10 mouse cellular contexts compared by ENCODE assay signal in genomic region chr1:184187582-184187981, GRCm38 (mm10).
DNase-seq lines count a peak whose midpoint lies in the region; ATAC-seq and TF ChIP-seq lines count a peak whose summit lies in the region.
"Had no signal": no experiment of that assay in that cellular context is flagged by ENCODE, and none has a peak within 500 bp of the region (broad histone marks: within the 10 kb centered on the region; RNA-seq: fewer than 3 reads in every experiment).

No protein-coding gene starts in this region.

- no peak overlapping the region for H3K27ac ChIP-seq in hindbrain, postnatal 0 days
- H3K27ac ChIP-seq in hindbrain, embryonic 13.5 days, result no peak overlapping the region
- H3K27ac ChIP-seq in midbrain, embryonic 11.5 days (ENCODE audit: low read depth, low read length), result no peak overlapping the region
- no peak overlapping the region for H3K27ac ChIP-seq in midbrain, embryonic 16.5 days (ENCODE audit: low read length)
- H3K27ac ChIP-seq in cortical plate, adult 2 months (ENCODE audit: insufficient read depth, low read length), result no peak overlapping the region
- H3K27ac ChIP-seq: heart, embryonic 13.5 days had no signal

- no peaks in the 10 kb centered on the region for H3K27me3 ChIP-seq in hindbrain, postnatal 0 days (ENCODE audit: insufficient read depth, low read length)
- no peaks in the 10 kb centered on the region for H3K27me3 ChIP-seq in hindbrain, embryonic 13.5 days
- H3K27me3 ChIP-seq in midbrain, embryonic 11.5 days (ENCODE audit: control insufficient read depth, insufficient read depth, low read length), result no peaks in the 10 kb centered on the region
- no peaks in the 10 kb centered on the region for H3K27me3 ChIP-seq in midbrain, embryonic 16.5 days (ENCODE audit: control insufficient read depth, insufficient read depth, low read depth, low read length)
- H3K27me3 ChIP-seq: heart, embryonic 13.5 days had no signal

- DNase-seq in cerebellum, adult 9-10 months, result peak; percentile 8
- no peak for DNase-seq in cerebellum, postnatal 36 days
- DNase-seq in hindbrain, postnatal 0 days (ENCODE audit: low spot score), result peak; percentile 27
- peak; percentile 77 for DNase-seq in midbrain, embryonic 11.5 days (ENCODE audit: low spot score, missing footprints)
- DNase-seq in frontal cortex, postnatal 10 days (ENCODE audit: low spot score in 2 of 2), result no peak
- DNase-seq: kidney, adult 11 months had no signal

- H3K9me3 ChIP-seq in hindbrain, postnatal 0 days (ENCODE audit: low read length), result no peaks in the 10 kb centered on the region
- no peaks in the 10 kb centered on the region for H3K9me3 ChIP-seq in hindbrain, embryonic 13.5 days
- no peaks in the 10 kb centered on the region for H3K9me3 ChIP-seq in midbrain, embryonic 11.5 days (ENCODE audit: control insufficient read depth, low read length)
- H3K9me3 ChIP-seq in midbrain, embryonic 16.5 days (replicated peaks; ENCODE audit: control insufficient read depth, low read length, poor library complexity, severe bottlenecking), result no peaks in the 10 kb centered on the region
- H3K9me3 ChIP-seq: heart, embryonic 13.5 days had no signal

- no peaks in the 10 kb centered on the region for H3K36me3 ChIP-seq in hindbrain, postnatal 0 days (ENCODE audit: insufficient read depth, low read length)
- H3K36me3 ChIP-seq in hindbrain, embryonic 13.5 days, result no peaks in the 10 kb centered on the region
- no peaks in the 10 kb centered on the region for H3K36me3 ChIP-seq in midbrain, embryonic 11.5 days (ENCODE audit: control insufficient read depth, insufficient read depth, low read length)
- no peaks in the 10 kb centered on the region for H3K36me3 ChIP-seq in midbrain, embryonic 16.5 days (ENCODE audit: control insufficient read depth, insufficient read depth, low read length)
- H3K36me3 ChIP-seq: heart, embryonic 13.5 days had no signal

- peak; percentile 40; the same call in 1 of the 2 replicates for TF ChIP-seq CTCF in hindbrain, postnatal 0 days (IDR thresholded peaks at IDR 0.05; ENCODE audit: low read depth)
- peak; percentile 30; the same call in 1 of the 2 replicates for TF ChIP-seq CTCF in cortical plate, adult 2 months (IDR thresholded peaks at IDR 0.05; ENCODE audit: extremely low read depth, insufficient read depth, low read length)

- no peak for TF ChIP-seq POLR2A in cortical plate, adult 2 months (IDR thresholded peaks at IDR 0.05; ENCODE audit: extremely low read depth, insufficient read depth, low read length)

- H3K4me1 ChIP-seq in hindbrain, postnatal 0 days (ENCODE audit: insufficient read depth, low read length), result no peaks in the 10 kb centered on the region
- H3K4me1 ChIP-seq in hindbrain, embryonic 13.5 days (replicated peaks), result peaks cover 8% of the 10 kb centered on the region; the same call in 1 of the 2 replicates
- H3K4me1 ChIP-seq in midbrain, embryonic 11.5 days (ENCODE audit: control insufficient read depth, insufficient read depth, low read length), result no peaks in the 10 kb centered on the region
- peaks cover 3% of the 10 kb centered on the region; the same call in 1 of the 2 replicates for H3K4me1 ChIP-seq in midbrain, embryonic 16.5 days (ENCODE audit: control insufficient read depth, insufficient read depth, low read length)
- H3K4me1 ChIP-seq in cortical plate, adult 2 months (ENCODE audit: control insufficient read depth, insufficient read depth, low read length), result no peaks in the 10 kb centered on the region

- no peak for ATAC-seq in hindbrain, postnatal 0 days
- ATAC-seq in hindbrain, embryonic 13.5 days (ENCODE audit: low FRiP score), result no peak
- ATAC-seq in midbrain, embryonic 11.5 days (ENCODE audit: low FRiP score), result no peak
- no peak for ATAC-seq in midbrain, embryonic 16.5 days

- no peak overlapping the region for H3K9ac ChIP-seq in hindbrain, postnatal 0 days (replicated peaks; ENCODE audit: low read length)
- no peak overlapping the region for H3K9ac ChIP-seq in hindbrain, embryonic 13.5 days
- H3K9ac ChIP-seq in midbrain, embryonic 11.5 days (ENCODE audit: low read length), result no peak overlapping the region
- no peak overlapping the region for H3K9ac ChIP-seq in midbrain, embryonic 16.5 days (ENCODE audit: low read depth, low read length)
- H3K9ac ChIP-seq: heart, embryonic 13.5 days had no signal

- no peak overlapping the region for H3K4me2 ChIP-seq in hindbrain, postnatal 0 days (ENCODE audit: low read depth, low read length)
- H3K4me2 ChIP-seq in hindbrain, embryonic 13.5 days, result no peak overlapping the region
- H3K4me2 ChIP-seq in midbrain, embryonic 11.5 days, result no peak overlapping the region
- H3K4me2 ChIP-seq in midbrain, embryonic 16.5 days (ENCODE audit: low read length), result no peak overlapping the region
- H3K4me2 ChIP-seq: heart, embryonic 13.5 days had no signal

- H3K4me3 ChIP-seq in hindbrain, postnatal 0 days (ENCODE audit: low read length), result no peak overlapping the region
- no peak overlapping the region for H3K4me3 ChIP-seq in hindbrain, embryonic 13.5 days
- H3K4me3 ChIP-seq in midbrain, embryonic 11.5 days (ENCODE audit: low read depth, low read length), result no peak overlapping the region
- H3K4me3 ChIP-seq in midbrain, embryonic 16.5 days (ENCODE audit: low read depth, low read length), result no peak overlapping the region
- no peak overlapping the region for H3K4me3 ChIP-seq in cortical plate, adult 2 months (ENCODE audit: insufficient read depth, low read length)
- H3K4me3 ChIP-seq: heart, embryonic 13.5 days had no signal

Comparison
In these comparisons a context has a peak if more than half of its experiments do, and no peak if none do; other contexts are left out.
1. DNase-seq: peak in cerebellum, adult 9-10 months (single experiment), hindbrain, postnatal 0 days (single experiment) and midbrain, embryonic 11.5 days (single experiment); none in cerebellum, postnatal 36 days (0 of 2) and frontal cortex, postnatal 10 days (0 of 2).